Mouse (Mus musculus) liver, adult 2 months (tissue): ENCODE results near the gene Tmprss6. TPM values are rescaled to one million over a fixed set of nuclear protein-coding genes. Genes with fewer than 3 reads are reported as not detected.
A peak's percentile ranks its signal among the peaks of the same experiment; 100 is the strongest.

Source experiments
- DNase-seq: peaks from one replicate; pipeline ENCODE4 v3.0.0-alpha.2; 2011; ENCODE audit warnings: low read depth, low spot score; ENCODE audit errors: extremely low read depth
- H3K27ac ChIP-seq: fragments of 200-500 bp; replicated peaks from 2 replicates; pipeline ENCODE4 v1.5.1; 2012; ENCODE audit warnings: low read depth, mild to moderate bottlenecking, control low read depth, inconsistent platforms, low read length; ENCODE audit not compliant: insufficient read depth
- H3K27me3 ChIP-seq: fragments of 200-500 bp; 2 replicates; pipeline ENCODE4 v1.6.1; 2012; ENCODE audit warnings: mild to moderate bottlenecking, moderate library complexity, low read length, inconsistent platforms; ENCODE audit not compliant: control insufficient read depth, insufficient read depth
- H3K36me3 ChIP-seq: fragments of 200-500 bp; 2 replicates; pipeline ENCODE4 v1.6.1; 2012; ENCODE audit warnings: low read length, inconsistent platforms; ENCODE audit not compliant: control insufficient read depth, insufficient read depth
- H3K4me1 ChIP-seq: fragments of 200-500 bp; 2 replicates; pipeline ENCODE4 v1.6.1; 2011; ENCODE audit warnings: low read length; ENCODE audit not compliant: control insufficient read depth, insufficient read depth
- H3K4me3 ChIP-seq: fragments of 200-500 bp; 2 replicates; pipeline ENCODE4 v1.5.1; 2011; ENCODE audit warnings: low read depth, mild to moderate bottlenecking, control low read depth, low read length, moderate library complexity; ENCODE audit not compliant: insufficient read depth
- H3K79me2 ChIP-seq: fragments of 200-500 bp; 2 replicates; pipeline ENCODE4 v1.6.1; 2012; ENCODE audit warnings: inconsistent platforms, mild to moderate bottlenecking, low read length, moderate library complexity; ENCODE audit not compliant: control insufficient read depth, insufficient read depth
- H3K9ac ChIP-seq: fragments of 200-500 bp; 2 replicates; pipeline ENCODE4 v1.6.1; 2012; ENCODE audit warnings: low read depth, mild to moderate bottlenecking, control low read depth, inconsistent platforms, low read length
- CTCF ChIP-seq: fragments of 200-500 bp; IDR thresholded peaks from 2 replicates; pipeline ENCODE4 v1.5.1; 2011; ENCODE audit warnings: low read depth, low read length, control low read depth
- POLR2A ChIP-seq: fragments of 200-500 bp; IDR thresholded peaks from 2 replicates; pipeline ENCODE4 v1.6.1; 2011; ENCODE audit warnings: low read length, control low read depth; ENCODE audit not compliant: insufficient read depth; ENCODE audit errors: extremely low read depth
- WGBS: fragments of 180-500 bp; shearing (Covaris S2); methylation state at CpG from one replicate; pipeline ENCODE4 v1.1.7; 2018; 5-methylcytosine and 5-hydroxymethylcytosine counted together
- polyA plus RNA-seq: library from polyadenylated mRNA; depleted of rRNA; stranded (reverse); fragments of >200 nt; gene quantifications from 2 replicates; pipeline ENCODE4 v1.2.3, GENCODE M21; 2012
- total RNA-seq: library from RNA; depleted of rRNA; stranded (reverse); fragments of >200 nt; gene quantifications from 2 replicates; pipeline ENCODE4 v1.2.3, GENCODE M21; 2014

Tmprss6 gene
- total and polyA plus RNA-seq, 2 experiments = 188 to 514 TPM

DNA sequence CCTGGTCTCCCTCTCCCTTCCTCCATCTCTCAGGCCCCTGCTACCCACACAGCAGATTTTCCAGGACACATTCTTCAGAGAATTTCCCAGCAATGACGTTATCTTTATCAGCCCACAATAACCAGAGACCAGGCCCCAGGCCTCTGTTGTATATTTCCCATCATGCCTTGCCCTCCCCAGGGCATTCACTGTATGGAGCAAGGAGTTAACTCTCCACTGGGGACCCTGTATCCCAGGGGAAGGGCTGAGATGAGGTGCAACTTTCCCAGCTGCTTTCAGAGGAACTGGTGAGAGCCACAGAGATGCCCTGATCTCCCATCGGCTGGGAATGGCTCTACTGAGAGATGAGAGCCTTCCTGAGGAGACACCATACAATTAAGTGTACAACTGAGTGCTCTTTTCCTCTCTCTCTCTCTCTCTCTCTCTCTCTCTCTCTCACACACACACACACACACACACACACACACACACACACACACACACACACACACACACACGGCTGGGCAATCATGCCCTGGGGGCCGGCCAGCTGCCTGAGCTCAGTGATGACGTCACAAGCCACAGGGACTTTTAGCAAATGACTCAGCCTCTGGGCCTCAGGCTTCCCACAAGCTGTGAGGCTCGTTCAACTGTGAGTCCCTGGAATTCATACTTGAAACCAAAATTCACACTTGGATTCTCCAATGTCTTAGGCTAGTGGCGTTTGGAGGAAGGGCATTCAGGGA is 18.6 kb downstream of the Tmprss6 start:
- Histone ChIP-seq H3K9ac (peak overlapping the region; percentile 36; the same call in 1 of the 2 replicates), H3K27ac (peak overlapping the region; percentile 62), H3K4me3 (no peak overlapping the region), H3K4me1 (peaks cover 26% of the 10 kb centered on the region), H3K36me3 (peaks cover 13% of the 10 kb centered on the region; the same call in 1 of the 2 replicates), H3K27me3 (no peaks in the 10 kb centered on the region), H3K79me2 (no peaks in the 10 kb centered on the region)
- WGBS = 18% methylated on average over 7 of the region's 7 CpGs
- TF ChIP-seq CTCF (no peak), POLR2A (no peak)
- peak; percentile 49 for DNase-seq

DNA sequence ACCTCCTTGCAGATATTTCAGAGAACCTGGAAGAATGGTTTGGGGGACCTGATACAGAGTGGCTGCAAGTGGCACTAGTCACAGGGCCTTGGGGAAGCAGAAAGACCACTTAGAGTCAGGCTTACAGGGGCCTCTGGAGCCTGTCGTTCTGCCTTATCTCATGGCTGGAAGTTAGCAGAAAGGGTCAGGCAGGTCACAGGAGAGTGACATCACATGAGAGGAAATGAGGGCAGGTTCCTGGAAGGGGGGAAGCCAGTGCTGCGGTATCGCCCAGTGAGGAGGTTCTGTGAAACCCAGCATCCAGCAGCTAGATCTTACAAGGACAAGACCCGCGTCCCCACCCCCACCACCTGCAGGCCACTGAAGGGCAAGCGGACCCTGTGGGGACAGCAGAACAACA is 19.3 kb downstream of the Tmprss6 start:
- no peaks in the 10 kb centered on the region for H3K79me2 ChIP-seq
- H3K36me3 ChIP-seq = peaks cover 5% of the 10 kb centered on the region; the same call in 1 of the 2 replicates
- H3K4me1 ChIP-seq = peaks cover 26% of the 10 kb centered on the region
- TF ChIP-seq CTCF = no peak
- peak overlapping the region; percentile 62 for H3K27ac ChIP-seq
- DNase-seq = no peak
- no peaks in the 10 kb centered on the region for H3K27me3 ChIP-seq
- H3K9ac ChIP-seq = peak overlapping the region; percentile 41
- no peak overlapping the region for H3K4me3 ChIP-seq
- 32% methylated on average over 6 of the region's 6 CpGs for WGBS

DNA sequence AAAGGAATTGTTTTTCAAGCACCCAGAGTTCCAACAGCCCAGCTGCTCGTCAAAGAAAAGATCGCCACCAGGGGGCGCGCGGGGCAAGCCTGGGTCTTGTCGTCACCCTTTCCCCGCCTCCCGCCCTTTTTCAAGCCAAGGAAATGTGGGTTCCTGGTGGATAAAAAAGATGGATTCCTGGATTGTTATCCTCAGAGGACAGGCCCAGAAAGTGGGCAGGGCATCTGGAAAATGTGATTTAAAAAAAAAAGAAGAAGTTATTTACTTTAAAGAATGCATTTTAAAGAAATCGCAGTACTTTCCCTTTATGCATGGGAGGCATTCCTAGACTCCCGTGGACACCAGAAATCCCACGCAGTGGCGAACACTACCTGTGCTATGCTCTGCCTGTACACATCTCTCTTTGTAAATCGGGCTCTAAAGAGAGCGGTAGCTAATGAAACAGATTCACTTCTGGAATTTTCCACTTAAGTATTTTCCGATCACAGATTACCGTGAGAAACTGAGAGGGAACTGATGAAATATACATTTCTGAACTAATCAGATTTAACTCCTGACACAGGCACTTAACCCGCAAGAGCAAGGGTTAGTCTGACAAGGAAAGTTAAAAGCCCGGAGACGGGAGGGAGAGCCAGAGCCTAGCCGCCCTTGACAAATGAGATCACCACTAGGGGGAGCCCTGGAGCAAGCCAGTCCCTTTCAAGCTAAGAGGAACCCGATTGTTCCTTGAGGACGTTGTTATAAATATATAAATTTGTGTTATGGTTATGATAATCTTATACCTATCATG is 20.5 kb downstream of the Tmprss6 start:
- Histone ChIP-seq H3K36me3 (peaks cover 5% of the 10 kb centered on the region; the same call in 1 of the 2 replicates), H3K4me3 (no peak overlapping the region), H3K27me3 (no peaks in the 10 kb centered on the region), H3K9ac (no peak overlapping the region), H3K79me2 (no peaks in the 10 kb centered on the region), H3K27ac (peak overlapping the region; percentile 51; the same call in 1 of the 2 replicates), H3K4me1 (peaks cover 26% of the 10 kb centered on the region)
- WGBS = 11% methylated on average over 22 of the region's 22 CpGs
- no peak for TF ChIP-seq POLR2A
- peak; percentile 83 for TF ChIP-seq CTCF
- peak; percentile 57 for DNase-seq

DNA sequence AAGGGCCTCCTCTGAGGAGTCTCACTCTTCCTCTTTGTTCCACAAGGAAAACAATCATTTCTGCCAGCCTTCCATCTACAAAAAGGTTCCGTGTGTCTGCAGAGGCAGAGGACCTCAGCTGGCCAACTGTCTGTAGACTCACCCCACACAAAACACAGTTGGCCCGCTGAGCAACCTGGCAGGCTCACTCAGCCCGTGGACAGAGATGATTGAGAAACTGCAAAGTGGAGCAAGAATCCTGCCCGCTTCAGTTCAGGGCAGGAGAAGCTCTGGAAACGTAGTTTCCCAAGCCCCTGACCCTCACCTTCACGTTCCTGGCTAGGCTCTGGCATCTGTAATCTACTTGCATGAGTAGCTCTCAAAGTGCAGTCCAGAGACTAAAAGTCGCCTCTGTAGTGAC is 21.3 kb downstream of the Tmprss6 start:
- H3K36me3 ChIP-seq = peaks cover 4% of the 10 kb centered on the region; the same call in 1 of the 2 replicates
- 16% methylated on average over 7 of the region's 7 CpGs for WGBS
- H3K4me1 ChIP-seq = peaks cover 23% of the 10 kb centered on the region
- H3K4me3 ChIP-seq = no peak overlapping the region
- TF ChIP-seq POLR2A (no peak), CTCF (no peak)
- peak; percentile 71 for DNase-seq
- H3K27me3 ChIP-seq = no peaks in the 10 kb centered on the region
- no peak overlapping the region for H3K9ac ChIP-seq
- H3K79me2 ChIP-seq = no peaks in the 10 kb centered on the region
- H3K27ac ChIP-seq = peak overlapping the region; percentile 51; the same call in 1 of the 2 replicates

DNA sequence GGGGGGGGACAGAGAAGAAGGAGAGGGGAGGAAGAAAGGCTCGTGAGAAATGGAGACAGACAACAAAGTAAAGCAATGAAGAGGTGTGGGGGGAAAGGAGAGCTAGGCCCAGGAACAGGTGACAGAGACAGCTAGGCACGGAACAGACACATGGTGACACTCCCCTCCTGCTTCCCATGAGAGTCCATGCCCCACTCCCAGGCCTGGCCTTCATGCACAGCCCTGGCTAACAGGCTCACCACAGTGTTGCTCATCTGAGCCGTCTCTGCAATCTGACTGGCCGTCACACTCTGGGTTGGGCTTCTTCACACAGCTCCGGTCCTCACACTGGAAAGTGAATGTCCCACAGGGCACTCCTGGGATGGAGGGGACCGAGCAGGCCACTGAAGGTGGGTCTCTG is 24.6 kb downstream of the Tmprss6 start:
- 77% methylated on average over 6 of the region's 6 CpGs for WGBS
- H3K27me3 ChIP-seq = no peaks in the 10 kb centered on the region
- H3K4me3 ChIP-seq = no peak overlapping the region
- no peak for TF ChIP-seq CTCF
- no peak for TF ChIP-seq POLR2A
- no peaks in the 10 kb centered on the region for H3K79me2 ChIP-seq
- H3K9ac ChIP-seq = no peak overlapping the region
- no peak overlapping the region for H3K27ac ChIP-seq
- peaks cover 6% of the 10 kb centered on the region for H3K4me1 ChIP-seq
- peaks cover 8% of the 10 kb centered on the region for H3K36me3 ChIP-seq
- DNase-seq = no peak
